Mouse (Mus musculus) MEL (cell line): Measurements from ENCODE around the gene Bcr.

Experiments
- CTCF ChIP-seq, 3 experiments: IDR thresholded peaks in 2 of 3; conservative IDR thresholded peaks in 1 of 3; 2 replicates each; pipeline ENCODE4 v1.5.1; 2011 to 2012; ENCODE audit warnings: low read length in 3 of 3, low read depth in 2 of 3, mild to moderate bottlenecking in 2 of 3, improper control_type of control experiment in 1 of 3, inconsistent platforms in 1 of 3, mixed read lengths in 1 of 3, moderate library complexity in 1 of 3; ENCODE audit not compliant: control insufficient read depth in 1 of 3, insufficient read depth in 1 of 3, poor library complexity in 1 of 3, severe bottlenecking in 1 of 3
- EP300 ChIP-seq, 2 experiments: IDR thresholded peaks; 2 replicates each; pipeline ENCODE4 v1.6.1; 2011; ENCODE audit warnings: improper control_type of control experiment in 2 of 2, low read length in 2 of 2, low read depth in 1 of 2, mild to moderate bottlenecking in 1 of 2
- GABPA ChIP-seq: IDR thresholded peaks from 2 replicates; pipeline ENCODE4 v1.6.1; 2012; ENCODE audit warnings: low read depth, mild to moderate bottlenecking, inconsistent platforms, low read length, improper control_type of control experiment, moderate library complexity
- HCFC1 ChIP-seq: IDR thresholded peaks from 2 replicates; pipeline ENCODE4 v1.6.1; 2012; ENCODE audit warnings: low read depth, mild to moderate bottlenecking, inconsistent platforms, low read length, improper control_type of control experiment, moderate library complexity
- JUND ChIP-seq: IDR thresholded peaks from 2 replicates; pipeline ENCODE4 v1.6.1; 2011; ENCODE audit warnings: low read depth, mild to moderate bottlenecking, improper control_type of control experiment, low read length
- MAFK ChIP-seq: IDR thresholded peaks from 2 replicates; pipeline ENCODE4 v1.6.1; 2011; ENCODE audit warnings: low read depth, mild to moderate bottlenecking, low read length, improper control_type of control experiment, borderline replicate concordance
- MEF2A ChIP-seq: IDR thresholded peaks from 2 replicates; pipeline ENCODE4 v1.6.1; 2014; ENCODE audit warnings: low read depth, mild to moderate bottlenecking, inconsistent platforms, low read length, improper control_type of control experiment; ENCODE audit not compliant: poor library complexity, insufficient replicate concordance, severe bottlenecking; ENCODE audit errors: extremely low read depth
- MXI1 ChIP-seq: IDR thresholded peaks from 2 replicates; pipeline ENCODE4 v1.6.1; 2011; ENCODE audit warnings: mild to moderate bottlenecking, low read depth, low read length, improper control_type of control experiment
- POLR2A ChIP-seq, 2 experiments: IDR thresholded peaks; 2 replicates each; pipeline ENCODE4 v1.6.1; 2011 to 2012; ENCODE audit warnings: low read length in 2 of 2, mild to moderate bottlenecking in 2 of 2, control low read depth in 1 of 2, improper control_type of control experiment in 1 of 2, low read depth in 1 of 2, moderate library complexity in 1 of 2; ENCODE audit not compliant: control insufficient read depth in 1 of 2, insufficient read depth in 1 of 2, poor library complexity in 1 of 2
- POLR2AphosphoS5 ChIP-seq: IDR thresholded peaks from 2 replicates; pipeline ENCODE4 v1.6.1; 2012; ENCODE audit warnings: low read depth, borderline replicate concordance, mild to moderate bottlenecking, inconsistent platforms, low read length, moderate library complexity, mixed read lengths
- RCOR1 ChIP-seq: IDR thresholded peaks from 2 replicates; pipeline ENCODE4 v1.6.1; 2012; ENCODE audit warnings: low read depth, mild to moderate bottlenecking, inconsistent platforms, low read length, improper control_type of control experiment

DNA sequence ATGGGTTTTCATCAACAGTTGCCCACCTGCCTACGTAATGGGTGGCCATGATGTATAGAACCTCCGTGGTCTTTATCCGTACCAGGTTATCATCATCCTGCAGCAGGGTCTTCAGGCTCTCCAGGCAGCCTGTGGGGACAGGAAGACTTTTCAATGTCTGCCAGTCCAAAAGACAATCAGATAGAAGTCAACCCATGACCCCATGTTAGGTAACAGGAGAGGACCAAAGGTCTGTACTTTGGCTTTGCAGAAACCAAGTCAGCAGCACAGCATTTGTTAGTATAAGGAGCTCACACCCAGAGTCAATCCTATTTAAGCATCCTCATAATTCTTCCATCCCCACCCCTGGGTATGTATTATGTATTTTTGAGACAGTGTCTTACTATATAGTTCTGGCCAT is 30.7 kb upstream of the Bcr start:
- TF ChIP-seq JUND (no peak), GABPA (no peak), CTCF (IDR thresholded peaks at IDR 0.05 in 2 of 3, conservative IDR thresholded peaks at IDR 0.05 in 1 of 3; ENCODE audit: control insufficient read depth in 1 of 3, insufficient read depth in 1 of 3, low read depth in 2 of 3, low read length in 3 of 3, poor library complexity in 1 of 3, severe bottlenecking in 1 of 3) (no peak), EP300 (IDR thresholded peaks at IDR 0.05; ENCODE audit: low read depth in 1 of 2, low read length in 2 of 2) (no peak), RCOR1 (no peak), HCFC1 (no peak), MEF2A (no peak), POLR2AphosphoS5 (no peak), POLR2A (IDR thresholded peaks at IDR 0.05; ENCODE audit: control insufficient read depth in 1 of 2, insufficient read depth in 1 of 2, low read depth in 1 of 2, low read length in 2 of 2, poor library complexity in 1 of 2) (no peak), MXI1 (no peak), MAFK (no peak)
